Mouse (Mus musculus) gastrocnemius, adult 8-10 months (tissue): ENCODE measurements at regions not wholly inside any gene's neighbourhood (a gene's known extent, or its start where the extent isn't known, plus 50 kb on each side); places are given as distances from the start of the nearest gene placed in this dataset.
A peak's percentile ranks its signal among the peaks of the same experiment; 100 is the strongest.

Experiments used
- DNase-seq, 2 experiments: peaks; one replicate each; pipeline ENCODE4 v3.0.0; 2022; ENCODE audit warnings: low spot score in 2 of 2

DNA sequence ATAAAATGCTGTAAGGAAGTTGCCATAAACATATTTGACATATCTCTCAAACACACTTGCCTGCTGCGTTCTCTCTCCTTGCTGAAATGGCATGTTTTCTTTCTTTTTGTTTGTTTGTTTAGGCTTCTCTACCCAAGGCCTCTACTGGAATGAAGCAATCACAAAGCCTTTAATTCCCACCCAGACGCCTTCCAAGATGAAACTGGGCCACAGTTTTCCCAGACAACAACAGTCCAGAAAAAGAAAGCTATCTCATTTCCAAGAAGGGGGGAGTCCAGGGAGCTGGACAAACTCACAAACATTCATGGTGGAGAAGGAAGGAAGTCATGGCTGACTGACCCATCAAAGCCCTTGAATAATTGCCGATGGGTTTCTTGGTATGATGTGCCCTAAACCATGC, 234.1 kb downstream of the Gm45692 start:
- peak in 1 of 2 experiments; percentile 6 for DNase-seq

DNA sequence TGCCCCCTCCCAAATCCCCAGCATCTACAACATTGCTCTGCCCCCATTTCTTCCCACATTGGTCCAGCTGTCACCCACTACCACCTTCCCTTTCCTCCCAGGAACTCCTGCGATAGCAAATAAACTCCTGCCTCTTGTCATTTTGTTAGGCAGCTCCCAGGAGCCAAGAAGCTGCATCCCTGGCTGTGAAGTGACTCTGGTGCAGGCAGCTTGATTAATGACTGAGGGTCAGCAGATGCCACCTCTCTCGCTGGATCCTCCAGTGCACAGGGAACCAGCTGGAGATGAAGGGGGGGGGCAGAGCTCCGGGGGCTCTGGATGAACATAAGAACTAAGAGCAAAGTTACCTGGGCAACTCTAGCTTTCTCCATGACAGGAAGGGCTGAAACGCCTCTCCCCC, 235.2 kb downstream of the Gm45692 start:
- no peak for DNase-seq

DNA sequence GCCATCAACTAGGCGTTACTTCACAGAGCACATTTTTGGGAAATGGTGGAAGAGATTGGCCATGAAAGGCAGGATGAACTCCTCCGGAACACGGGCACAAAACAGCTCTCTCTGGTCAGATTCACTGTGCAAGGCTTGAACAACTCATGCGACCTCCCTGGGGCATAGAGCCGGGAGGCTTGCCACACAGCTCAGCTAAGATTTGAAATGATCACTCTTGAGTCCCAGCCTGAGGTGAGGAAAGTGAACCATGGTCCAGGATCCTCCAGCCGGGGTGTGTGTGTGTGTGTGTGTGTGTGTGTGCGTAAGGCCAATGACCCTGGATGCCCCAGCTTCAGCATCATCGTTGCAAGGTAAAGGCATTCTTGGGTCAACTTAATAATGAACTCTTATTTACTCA, 237.5 kb downstream of the Gm45692 start:
- peak; percentile 56 to 77 for DNase-seq

DNA sequence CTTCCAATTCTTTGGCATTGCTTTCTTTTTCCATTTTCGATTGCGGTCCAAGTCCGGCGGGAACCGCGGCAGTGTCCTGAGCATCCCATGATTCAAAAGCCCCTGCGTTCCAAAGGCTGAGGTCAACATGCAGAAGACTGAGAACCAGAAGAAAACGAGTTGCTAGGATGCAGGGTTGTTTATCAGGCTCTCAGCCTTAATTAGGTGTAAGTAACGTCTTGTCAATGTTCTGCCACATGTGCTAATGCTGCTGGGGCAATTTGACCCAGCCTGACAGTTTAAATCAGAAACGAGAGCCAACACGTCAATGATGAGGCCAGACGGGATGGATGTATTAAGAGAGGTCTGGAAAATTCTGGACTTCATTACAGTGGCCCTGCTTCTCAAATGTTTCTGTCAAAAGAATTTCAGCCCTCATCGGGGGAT, 239.4 kb downstream of the Gm45692 start:
- peak in 1 of 2 experiments; percentile 39 for DNase-seq

DNA sequence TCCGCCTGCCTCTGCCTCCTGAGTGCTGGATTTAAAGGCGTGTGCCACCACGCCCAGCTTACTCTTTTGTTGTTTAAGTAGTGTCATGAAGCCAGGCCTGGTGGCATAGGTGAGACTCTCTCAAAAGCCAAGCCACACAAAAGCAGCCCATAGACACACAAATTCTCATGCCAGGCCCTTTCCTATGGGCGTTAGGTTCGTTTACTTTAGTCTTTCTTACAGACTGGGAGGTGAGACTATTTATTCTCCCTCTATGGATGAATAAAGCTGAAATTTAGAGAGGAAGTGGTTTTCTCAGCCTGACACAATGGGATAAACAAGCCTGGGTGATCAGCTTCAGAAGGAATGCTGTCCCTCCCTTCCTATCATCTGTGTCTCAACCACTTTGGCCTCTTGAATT, 243.0 kb downstream of the Gm45692 start:
- DNase-seq = no peak

DNA sequence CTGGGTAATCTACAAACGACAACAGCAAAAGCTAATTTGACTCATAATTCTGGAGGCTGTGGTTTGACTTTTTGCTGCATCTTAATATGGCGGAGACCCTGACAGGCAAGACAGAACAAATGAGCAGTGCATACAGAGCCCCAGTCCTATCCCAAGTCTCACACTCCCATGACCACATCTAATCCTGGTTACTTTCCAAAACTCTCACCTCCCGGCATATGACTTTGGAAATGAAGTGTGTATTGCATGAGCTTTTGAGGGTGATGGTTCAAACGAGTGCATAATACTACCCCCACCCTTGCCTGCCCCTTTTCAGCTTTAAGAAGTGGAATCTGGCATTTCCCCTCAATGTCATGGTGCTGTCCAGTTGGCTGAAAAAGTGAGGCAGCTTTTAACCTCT, 244.3 kb downstream of the Gm45692 start:
- no peak for DNase-seq

DNA sequence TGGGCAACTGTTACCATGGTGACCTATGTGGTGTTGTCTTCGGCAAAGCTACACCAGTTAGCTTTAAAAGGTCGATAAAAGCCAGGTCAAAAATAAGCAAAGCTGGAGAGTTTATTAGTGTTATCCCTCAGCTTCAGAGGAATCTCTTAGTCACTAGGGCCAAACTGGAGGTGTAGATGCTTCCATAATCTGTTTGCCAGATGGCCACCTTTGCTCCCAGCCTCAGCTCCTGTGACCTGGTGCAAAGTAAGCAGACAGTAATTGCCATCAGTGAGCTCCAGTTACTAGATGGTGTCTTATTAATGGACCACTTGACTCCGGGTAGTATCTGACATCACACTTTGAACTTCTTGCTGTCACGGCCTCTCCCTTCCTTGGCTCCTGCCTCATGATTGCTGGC, 245.3 kb downstream of the Gm45692 start:
- DNase-seq = no peak

DNA sequence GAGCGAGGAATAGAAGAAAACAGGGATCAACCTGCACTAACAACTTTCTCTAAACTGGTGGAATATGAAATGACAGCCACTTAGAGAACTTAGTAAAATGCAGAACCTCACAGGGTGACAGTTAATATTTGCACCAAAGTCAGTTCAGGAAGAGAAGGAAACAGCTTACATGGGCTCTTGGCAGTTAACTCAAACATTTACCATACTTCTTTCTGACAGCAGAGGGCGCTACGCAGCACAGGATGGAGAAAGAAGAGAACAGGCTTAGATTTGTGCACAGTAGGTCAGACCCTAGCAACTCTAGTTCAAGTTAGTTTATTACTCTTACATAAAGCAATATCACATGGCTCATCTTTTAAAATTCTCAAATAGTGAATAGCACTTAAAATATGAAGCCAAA, 261.3 kb downstream of the Gm45692 start:
- DNase-seq = peak; percentile 25 to 45

DNA sequence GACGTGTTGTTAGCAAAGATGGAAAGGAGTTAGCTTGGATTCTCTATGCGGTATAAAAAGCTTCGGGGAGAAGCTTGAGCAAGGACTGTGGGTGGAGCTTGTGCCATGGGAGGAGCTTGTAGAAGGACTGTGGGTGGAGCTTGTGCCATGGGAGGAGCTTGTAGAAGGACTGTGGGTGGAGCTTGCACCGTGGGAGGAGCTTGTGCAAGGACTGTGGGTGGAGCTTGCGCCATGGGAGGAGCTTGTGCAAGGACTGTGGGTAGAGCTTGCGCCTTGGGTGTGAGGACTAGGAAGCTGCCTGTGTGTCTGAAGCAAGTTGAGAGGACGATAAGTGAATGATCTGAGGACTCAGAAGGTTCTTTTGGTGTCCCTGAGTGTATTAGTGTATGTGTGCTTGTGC, 263.1 kb downstream of the Gm45692 start:
- no peak for DNase-seq

DNA sequence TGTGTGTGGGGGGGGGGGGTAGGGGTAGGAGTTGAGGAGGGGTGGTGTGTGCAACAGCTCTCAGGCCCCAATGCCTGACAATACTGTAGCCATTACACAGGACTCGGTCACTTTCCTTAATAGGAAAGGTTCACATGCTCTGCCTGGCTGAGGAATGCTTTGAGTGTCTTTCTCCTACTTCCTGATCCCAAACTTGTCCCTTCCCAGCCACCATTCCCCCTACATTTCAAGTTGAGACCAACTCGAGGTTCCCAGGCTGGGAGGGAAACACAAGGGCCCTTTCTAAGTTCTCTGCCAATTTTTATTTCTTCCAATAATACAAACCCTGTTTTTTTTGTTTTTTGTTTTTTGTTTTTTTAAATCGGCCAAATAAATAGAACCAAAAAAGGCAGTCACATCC, 264.6 kb downstream of the Gm45692 start:
- no peak for DNase-seq

DNA sequence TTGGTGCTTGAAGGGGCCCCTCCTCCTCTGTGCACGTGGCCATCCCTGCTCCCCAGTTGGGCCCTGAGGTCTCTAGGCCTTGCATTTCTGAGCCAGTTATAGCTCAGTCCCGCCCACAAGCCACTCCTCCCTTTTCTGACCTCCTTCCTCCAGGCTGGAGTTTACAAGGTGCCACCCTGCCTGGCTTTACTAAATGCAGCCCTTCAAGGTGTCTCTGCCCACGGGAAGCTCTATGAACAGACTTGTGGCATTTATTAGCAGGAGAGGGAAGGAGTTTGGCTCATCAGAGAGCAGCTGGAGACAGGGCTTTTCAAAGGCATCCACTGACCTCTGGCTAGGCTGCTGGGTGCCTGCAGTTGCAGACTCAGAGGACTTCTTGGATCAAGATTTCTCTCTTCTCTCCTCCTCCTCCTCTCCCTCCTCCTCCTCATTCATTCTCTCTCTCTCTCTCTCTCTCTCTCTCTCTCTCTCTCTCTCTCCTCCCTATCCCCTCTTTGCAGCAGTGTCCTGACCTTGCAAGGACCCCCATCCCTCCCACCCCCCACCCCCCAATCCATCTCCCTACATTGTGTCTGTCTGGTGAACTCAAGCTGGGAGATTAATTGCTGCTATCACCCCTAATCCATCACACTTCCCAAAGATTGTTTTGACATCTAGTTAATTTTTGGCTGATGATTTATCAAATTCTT, 265.1 kb downstream of the Gm45692 start:
- DNase-seq = peak in 1 of 2 experiments; percentile 30

DNA sequence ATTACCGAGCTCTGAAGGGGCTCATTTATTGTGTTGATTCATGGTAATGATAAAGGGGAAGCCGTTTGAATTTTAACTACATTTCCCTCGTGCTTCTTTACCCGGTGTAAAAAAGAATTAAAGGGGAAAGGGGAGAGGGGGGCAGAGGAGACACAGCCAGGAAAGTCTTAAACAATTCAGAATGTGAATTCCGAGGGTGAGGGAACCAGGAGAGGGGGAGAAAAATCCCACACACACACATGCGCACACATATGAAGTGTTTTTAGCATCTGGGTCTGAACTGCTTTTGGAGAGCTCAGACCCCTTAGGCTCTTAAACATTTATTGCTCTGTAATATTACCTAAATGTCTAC, 265.6 kb downstream of the Gm45692 start:
- DNase-seq = no peak

DNA sequence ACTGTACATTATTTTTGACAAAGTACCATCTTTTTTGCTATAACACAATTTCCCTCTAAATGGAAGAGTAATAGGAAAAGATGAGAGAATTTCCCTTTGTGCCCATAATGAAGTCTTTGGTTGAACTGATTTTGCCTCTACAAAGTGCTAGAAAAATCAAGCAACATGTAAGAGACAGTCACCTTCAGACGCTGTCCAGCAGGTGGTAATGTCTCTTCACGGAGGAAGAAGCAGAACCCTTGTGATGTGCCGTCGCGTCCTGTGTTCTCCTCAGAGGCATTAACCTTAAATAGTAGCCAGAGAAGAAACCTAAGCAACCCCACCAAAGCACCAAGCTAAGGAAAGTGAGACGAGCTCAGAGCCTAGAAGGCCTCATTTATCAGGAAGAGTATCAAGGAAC, 275.7 kb downstream of the Gm45692 start:
- no peak for DNase-seq

DNA sequence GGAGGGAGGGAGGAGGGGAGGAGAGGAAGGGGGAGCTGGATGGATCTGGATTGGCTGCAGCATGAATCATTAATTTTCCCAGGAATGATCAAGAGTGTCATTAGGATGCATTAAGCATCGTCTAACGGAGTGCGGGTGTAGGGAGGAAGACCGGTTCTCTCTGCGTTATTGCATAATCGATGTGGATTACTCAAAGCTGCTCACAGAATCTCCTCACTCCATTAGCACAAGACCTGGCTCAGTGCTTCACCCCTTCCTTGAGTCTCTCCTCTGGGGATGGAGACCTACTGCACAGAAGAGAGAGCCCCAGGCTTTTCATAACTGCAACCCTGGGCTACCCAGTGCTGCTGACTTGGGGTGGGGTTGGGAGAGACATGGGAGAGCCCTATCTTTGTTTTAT, 300.7 kb downstream of the Gm45692 start:
- DNase-seq = no peak

DNA sequence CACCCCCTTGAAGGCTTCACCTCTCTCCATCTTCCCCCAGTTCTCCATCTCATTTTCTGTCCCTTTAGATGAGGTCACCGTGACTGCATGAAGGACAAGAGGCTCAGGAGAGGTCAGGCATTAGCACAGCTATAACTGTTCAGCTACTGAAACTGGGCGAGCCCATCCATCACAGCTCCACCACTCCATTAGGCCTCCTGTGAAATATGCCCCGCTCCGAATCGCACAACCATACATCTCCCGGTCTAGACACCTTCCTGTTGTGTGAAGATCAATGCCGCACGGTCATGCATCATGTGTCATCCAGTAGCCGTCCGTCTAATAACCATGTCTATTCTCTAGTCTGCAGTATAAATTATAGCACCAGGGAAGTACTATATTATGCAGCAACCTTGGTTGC, 301.2 kb downstream of the Gm45692 start:
- no peak for DNase-seq

DNA sequence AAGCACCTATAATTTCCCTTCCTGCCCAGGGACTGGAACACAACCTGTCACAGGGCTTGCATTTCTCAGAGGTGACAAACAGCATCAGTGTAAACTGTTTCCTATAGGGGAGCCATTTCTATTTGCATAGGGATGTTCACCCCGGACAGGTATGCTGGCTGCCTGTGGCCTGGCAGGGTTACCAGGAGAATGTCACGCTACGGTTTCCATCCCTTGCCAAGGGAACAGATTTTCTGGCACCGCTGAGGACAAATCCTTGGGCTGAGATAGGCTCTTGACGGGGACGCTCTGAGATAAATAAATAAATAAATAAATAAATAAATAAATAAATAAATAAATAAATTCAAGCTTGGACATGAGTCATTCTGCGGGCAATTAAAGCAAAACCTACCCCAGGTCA, 308.0 kb downstream of the Gm45692 start:
- DNase-seq = no peak

DNA sequence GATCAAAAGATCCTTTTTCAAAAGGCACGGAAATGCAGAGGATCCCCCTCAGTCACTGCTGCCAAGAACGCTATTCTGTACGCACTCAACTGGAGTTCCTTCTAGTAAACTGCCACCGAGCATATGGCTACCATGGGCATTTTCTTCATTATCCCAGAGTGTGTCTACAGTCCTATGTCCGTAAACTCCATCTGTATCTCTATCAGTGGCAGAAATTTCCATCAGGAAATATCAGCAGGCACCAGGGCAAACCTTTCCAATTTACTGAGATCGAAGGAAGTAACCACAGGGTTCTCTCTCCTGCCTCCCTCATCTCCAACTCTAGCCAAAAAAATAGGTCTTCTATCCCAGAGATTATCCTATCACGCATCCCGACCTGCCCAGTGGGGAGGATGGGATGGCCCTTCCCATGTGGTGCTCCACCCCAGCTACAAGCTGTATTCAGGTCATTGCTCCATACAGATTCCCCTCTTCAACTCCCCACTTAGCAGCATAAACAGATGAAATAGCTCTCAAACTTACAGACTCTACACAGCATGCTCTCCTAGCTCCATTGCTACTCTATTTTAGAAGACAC, 310.5 kb downstream of the Gm45692 start:
- DNase-seq = no peak

DNA sequence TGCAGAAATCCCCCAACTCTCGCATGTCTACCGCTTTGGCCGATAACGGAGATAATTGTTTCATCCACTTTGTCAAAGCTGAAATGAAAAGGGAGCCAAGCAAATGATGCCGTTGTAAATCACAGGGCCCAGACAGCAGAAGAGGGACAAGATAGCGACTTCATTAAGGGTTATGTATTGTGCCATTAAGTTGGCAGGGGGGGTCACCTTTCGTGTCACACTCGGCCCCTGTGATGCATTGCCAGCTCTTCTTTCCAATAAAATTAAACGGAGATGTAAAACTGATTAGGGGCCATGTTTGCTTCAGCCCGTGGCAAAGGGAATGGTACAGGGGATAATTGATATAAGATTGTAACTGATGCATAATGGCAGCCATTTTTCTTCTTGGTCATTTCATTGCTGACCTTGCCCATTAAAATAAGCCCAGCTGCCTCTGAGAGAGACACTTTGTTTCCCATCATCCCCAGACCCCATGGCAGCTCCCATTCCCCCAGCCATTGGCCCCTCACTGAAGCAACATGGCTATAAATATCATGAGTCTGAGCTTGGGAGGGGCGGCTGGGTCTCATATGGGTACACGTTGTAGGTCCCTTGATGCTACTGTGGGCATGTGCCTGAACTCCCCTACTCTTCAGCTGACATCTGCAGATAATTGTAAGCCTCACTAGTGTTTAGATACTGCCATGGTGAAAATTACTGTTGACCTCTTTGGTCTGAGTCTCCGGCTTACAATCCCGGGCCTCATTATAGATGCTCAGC, 313.0 kb downstream of the Gm45692 start:
- no peak for DNase-seq

DNA sequence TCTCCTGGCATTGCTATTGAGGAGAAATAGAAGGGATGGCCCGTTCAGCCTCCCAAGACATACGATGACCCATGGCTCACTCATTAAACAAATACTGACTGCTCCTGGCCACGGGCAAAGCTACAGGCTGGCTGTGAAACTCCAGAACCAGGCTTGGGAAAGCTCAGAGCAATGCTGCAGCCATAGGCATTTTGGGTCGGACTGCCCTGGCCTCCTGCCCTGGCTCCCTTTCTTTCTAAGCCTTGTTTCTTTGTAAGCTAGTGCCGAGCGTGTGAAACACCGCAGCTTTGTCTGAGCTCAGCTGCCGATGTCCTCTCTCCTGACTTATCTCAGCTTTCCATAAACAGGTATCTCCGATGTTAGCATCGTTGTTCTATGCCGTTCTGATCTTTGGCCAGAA, 316.9 kb downstream of the Gm45692 start:
- no peak for DNase-seq

DNA sequence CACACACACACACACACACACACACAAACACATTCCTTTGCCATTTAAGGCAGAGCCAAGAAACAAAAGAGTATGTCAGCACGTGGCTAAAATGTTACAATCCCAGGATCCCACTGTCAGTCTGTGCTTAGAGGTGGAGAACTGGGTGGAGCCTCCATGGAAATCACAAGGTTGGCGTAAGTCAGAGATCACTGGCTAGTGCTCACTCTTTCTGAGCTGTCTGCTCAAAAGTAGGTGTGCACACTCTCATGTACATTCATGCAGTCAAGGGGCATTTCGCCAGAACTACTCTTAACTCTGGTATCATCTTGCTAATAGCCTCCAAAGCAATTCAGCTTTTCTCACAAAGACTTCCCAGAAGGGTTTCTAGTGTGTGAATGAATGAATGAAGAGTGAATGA, 318.2 kb downstream of the Gm45692 start:
- no peak for DNase-seq

DNA sequence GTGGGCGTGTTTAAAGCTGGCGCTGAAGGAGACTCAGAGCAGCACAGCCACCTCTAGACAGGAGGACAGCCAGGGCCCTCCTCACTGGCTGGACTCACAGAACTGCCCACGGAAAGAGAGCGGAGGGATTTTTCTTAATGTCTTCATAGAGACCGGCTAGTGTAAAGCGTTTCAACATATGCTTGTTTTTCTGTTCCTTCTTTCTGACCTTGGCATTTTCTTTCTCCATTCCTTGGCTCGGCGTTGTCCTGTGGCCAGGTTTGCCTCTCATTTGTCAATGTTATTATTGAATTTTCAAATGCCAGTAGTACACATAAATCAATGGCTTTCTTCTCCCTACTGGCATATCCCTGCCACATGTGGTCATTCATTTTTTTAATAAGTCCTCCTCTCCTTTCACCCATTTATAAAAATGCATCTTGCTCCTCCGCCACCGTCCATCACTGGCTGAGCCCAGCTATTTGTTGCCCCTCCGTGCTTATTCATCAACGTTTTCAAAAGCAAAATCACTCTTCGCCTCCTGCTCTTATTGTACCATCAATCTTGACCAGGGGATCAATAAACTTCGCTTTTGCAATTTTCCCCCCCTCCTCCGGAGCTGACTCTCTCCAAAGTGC, 319.0 kb downstream of the Gm45692 start:
- no peak for DNase-seq

DNA sequence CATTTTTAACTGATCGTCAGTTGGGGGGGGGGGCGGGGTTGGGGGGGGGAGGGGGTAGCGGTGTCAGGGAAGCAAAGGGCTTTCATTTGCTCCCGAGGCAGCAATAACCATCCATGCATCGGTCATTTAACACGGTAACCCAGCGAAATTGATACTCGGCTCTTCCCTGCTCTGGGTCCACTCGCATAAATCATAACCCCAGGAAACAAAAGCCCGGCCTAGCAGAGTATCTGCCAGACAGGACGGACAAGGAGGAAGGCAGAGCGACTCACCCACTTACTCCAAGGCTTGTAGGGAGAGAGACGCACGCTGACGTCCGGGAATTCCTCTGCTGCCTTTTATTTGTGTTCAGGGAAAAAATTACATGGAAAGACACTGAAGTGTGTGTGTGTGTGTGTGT, 319.5 kb downstream of the Gm45692 start:
- DNase-seq = no peak
